Mouse (Mus musculus) brown adipose tissue, adult 24 weeks (tissue): ENCODE measurements around the gene Epha7. TPM values are rescaled to one million over a fixed set of nuclear protein-coding genes. Genes with fewer than 3 reads are reported as not detected.

Experiments
- H3K27ac ChIP-seq: fragments of 200-500 bp; replicated peaks from 2 replicates; pipeline ENCODE4 v1.5.1; 2012; ENCODE audit warnings: low read depth, mild to moderate bottlenecking, low read length
- H3K4me1 ChIP-seq: fragments of 200-500 bp; 2 replicates; pipeline ENCODE4 v1.6.1; 2012; ENCODE audit warnings: low read length, mixed read lengths; ENCODE audit not compliant: control insufficient read depth, insufficient read depth, insufficient read length
- H3K4me3 ChIP-seq: fragments of 200-500 bp; 2 replicates; pipeline ENCODE4 v1.5.1; 2012; ENCODE audit warnings: low read depth, mild to moderate bottlenecking, low read length, moderate library complexity; ENCODE audit not compliant: insufficient read depth
- polyA plus RNA-seq: library from polyadenylated mRNA; stranded (reverse); fragments of >200 nt; gene quantifications from 2 replicates; pipeline ENCODE4 v1.2.4, GENCODE M21; 2012; ENCODE audit not compliant: missing spikeins, insufficient read depth, insufficient read length

Gene Epha7
- polyA plus RNA-seq, 1 experiment: 0.20 TPM

DNA sequence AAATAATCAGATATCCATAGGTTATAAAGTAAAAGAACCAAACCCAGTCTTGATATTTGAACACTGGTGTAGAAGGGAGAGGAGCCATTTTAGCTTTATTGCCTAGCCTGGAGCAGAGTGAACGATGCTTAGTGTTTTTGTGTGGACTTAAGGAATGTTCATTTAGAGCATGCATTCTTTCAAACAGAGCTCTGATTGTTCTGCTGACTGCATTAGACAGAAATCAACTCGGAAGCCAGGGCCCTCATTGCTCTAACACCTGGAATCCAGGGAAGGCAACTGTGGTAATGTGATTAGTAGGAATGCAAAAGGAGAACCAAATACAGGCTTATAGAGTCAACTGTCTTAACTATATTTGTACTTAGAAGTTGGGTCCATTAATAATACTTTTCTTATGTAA lies 53.5 kb downstream of the Epha7 start:
- Histone ChIP-seq H3K4me3 (no peak overlapping the region), H3K27ac (no peak overlapping the region), H3K4me1 (no peaks in the 10 kb centered on the region)

DNA sequence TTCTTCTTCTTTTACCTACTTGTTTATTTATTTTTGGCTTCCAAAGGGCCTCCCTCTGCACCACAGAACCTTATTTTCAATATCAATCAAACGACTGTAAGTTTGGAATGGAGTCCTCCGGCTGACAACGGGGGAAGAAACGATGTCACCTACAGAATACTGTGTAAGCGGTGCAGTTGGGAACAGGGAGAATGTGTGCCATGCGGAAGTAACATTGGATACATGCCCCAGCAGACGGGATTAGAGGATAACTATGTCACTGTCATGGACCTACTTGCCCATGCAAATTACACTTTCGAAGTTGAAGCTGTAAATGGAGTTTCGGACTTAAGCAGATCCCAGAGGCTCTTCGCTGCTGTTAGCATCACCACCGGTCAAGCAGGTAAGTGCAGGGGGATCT lies 58.7 kb downstream of the Epha7 start:
- H3K4me3 ChIP-seq: no peak overlapping the region
- H3K4me1 ChIP-seq: no peaks in the 10 kb centered on the region
- H3K27ac ChIP-seq: no peak overlapping the region

DNA sequence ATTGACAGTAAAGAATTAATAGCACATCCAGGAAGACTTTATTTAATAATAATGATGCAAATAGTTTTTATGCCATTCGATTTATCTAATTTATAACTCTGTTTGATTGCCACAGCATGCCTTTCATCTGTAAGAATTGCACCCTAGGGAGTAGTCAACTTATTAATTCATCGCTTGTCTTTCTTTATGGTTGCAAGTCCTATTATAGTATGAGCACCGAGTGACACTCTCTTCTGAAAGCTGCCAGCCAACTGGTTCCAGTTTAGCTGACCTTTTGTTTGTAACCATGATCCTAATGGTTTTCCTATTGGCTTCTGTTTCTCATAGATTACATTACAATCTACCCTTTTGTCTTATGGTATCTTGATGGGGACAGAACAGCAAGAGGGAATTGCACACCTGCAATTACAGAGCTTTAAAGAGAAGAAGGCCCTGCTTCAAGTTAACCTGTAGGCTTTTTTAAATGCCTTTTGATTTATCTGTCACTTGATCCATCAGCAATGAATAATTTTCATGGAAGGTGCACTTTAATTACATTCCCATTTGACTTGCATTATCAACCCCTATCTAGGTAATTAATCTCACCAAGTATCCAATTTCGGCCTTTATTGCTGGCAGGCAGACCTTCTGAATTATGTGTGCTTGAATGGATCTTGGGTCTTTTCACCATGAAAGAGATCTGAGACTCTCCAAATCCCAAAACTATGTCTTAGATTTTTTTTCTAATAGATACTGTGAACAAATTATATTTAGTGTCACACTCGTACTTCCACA lies 68.5 kb downstream of the Epha7 start:
- Histone ChIP-seq H3K4me1 (no peaks in the 10 kb centered on the region), H3K27ac (no peak overlapping the region), H3K4me3 (no peak overlapping the region)

DNA sequence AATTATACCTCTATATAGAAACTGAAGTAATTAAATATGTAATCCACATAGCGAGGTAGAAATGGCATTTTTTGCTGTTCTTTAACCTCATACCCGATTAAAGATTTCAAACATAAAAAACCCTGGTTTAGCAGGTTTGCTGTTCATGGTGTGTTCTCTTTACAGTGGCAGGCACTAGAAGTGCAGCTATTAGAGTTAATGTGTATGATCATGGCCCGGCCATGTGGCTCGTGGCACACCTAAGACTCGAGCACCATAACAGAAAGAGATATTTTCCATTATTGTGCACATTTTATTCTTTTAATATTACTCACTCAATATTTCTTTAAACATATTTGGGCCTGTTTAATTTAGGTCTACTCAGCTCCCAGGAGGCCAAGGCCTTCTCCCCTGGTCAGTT lies 76.7 kb downstream of the Epha7 start:
- no peak overlapping the region for H3K4me3 ChIP-seq
- H3K4me1 ChIP-seq: no peaks in the 10 kb centered on the region

DNA sequence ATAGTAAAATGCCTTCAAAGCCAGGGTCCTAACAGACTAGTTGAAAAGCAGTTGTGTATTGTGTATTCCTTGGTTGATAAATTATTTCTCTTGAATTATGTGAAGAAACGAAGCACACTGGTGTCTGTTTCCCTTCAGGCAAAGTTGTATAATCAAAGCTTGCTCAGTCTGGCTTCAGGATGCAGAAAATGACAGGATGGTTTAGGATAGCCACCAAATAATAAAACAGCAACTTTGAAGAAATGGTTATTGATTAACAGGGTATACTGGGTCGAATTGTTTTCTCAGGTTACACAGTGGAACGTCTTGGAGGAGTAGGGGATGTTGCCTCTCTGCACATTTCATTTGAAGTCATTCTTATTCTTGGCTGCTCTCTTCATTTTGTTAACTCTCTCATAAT lies 77.2 kb downstream of the Epha7 start:
- Histone ChIP-seq H3K27ac (no peak overlapping the region), H3K4me3 (no peak overlapping the region), H3K4me1 (no peaks in the 10 kb centered on the region)

More for the DNA sequence above, 76.7 kb downstream of the Epha7 start:
- no peak overlapping the region for H3K27ac ChIP-seq

DNA sequence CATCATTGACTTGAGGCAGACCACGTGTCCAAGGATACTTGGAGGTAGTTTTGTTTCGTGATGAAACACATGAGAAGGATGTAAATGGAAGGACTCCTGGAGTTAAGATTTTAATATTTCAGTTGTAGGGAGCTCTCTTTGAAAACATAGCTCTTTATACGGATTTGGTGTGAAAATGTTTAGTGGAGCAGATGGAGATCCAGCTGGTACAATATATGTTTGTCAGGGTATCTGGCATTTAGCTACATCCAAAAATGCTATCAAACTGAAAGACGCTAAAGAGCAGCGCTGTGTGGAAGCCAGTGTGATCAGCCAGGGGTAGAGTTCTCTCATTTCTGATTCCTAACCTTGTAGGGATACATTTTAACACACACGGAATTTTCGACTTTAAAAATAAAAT lies 82.5 kb downstream of the Epha7 start:
- H3K4me3 ChIP-seq: no peak overlapping the region
- no peaks in the 10 kb centered on the region for H3K4me1 ChIP-seq
- no peak overlapping the region for H3K27ac ChIP-seq

DNA sequence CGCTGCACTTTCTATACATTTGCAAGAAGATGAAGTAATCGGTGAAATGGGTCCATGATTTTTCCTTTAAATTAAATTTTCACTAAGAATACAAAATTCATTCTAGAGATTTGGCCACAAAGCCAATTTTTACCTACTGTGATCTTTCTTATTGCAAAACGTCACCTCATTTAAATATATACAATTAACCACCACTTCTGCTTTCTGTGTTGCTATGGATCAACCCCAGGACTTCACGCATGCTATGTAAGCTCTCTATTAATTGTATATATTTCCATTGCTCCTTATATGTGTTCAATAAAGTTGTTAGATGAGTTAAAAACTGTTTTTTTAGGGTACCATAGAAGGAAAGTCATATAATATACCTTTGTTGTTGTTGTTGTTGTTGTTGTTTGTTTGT lies 86.4 kb downstream of the Epha7 start:
- H3K4me3 ChIP-seq: no peak overlapping the region
- no peak overlapping the region for H3K27ac ChIP-seq
- H3K4me1 ChIP-seq: no peaks in the 10 kb centered on the region

DNA sequence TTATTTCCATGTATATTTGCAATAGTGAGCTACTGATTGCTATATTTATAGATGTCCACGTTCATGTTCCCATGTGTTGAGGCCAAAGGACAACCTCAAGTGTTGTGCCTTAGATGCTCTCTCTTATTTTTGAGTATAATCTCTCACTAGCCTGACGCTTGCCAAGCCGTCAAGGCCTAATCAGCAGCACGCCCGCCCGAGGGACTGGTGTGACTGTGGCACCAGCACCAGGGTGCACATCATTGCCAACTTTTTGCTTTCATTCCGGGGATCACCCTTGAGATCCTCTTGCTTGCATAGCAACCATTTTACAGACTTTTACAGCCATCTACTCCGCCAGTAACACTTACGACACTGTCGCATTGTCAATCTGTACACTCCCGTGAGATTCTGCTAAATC lies 86.9 kb downstream of the Epha7 start:
- H3K4me1 ChIP-seq: no peaks in the 10 kb centered on the region
- no peak overlapping the region for H3K27ac ChIP-seq
- H3K4me3 ChIP-seq: no peak overlapping the region

DNA sequence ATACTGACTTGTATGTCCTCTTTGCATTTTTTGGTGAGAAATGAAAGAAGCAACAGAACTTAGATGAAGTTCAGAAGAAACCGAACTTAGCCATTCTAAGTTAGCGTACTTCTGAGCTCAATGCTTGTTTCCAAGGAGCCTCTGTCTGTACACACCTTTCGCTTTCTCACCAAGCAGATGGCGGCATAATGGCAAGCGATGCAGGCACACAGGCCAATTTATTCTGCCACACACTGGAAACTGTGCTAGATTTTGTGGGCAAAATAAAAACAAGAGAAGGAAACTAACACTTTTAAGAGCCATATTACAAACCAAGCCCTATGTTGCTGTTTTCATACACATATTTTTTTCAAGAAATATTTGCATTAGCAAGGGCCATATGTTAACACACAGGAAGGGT lies 88.6 kb downstream of the Epha7 start:
- Histone ChIP-seq H3K27ac (no peak overlapping the region), H3K4me1 (no peaks in the 10 kb centered on the region), H3K4me3 (no peak overlapping the region)

DNA sequence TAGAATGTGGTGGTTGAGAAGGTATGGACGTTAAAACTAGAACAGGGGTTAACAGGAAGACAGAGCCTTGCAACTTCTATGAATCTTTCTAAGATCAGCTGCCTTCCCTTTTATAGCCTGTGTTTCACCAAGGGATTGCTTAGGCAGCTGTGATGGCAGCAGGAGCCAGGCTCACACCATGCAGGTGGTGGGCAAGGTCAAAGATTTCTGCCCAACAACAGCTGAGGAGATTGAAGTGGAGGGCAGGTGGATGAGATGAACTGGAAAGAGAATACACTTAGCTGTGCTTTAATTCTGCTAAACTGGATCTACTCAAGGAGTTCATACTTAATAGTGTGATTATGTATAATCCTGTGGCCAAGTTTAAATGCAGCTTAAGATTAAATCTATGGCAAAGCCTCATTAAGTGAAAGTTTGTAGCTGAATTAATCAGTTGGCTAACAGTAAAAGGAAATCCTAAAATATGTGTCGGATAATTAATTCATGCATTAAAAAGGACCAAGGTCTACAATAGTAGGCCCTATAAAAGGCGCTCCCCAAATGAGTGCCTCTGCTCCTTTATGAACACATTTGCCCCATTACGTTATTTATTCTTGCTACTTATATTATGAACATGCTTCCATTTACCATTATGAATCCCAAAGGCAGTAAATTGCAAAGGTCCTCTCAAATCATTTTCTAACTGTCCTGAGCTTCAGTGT lies 89.2 kb downstream of the Epha7 start:
- H3K27ac ChIP-seq: no peak overlapping the region
- H3K4me1 ChIP-seq: no peaks in the 10 kb centered on the region
- no peak overlapping the region for H3K4me3 ChIP-seq

DNA sequence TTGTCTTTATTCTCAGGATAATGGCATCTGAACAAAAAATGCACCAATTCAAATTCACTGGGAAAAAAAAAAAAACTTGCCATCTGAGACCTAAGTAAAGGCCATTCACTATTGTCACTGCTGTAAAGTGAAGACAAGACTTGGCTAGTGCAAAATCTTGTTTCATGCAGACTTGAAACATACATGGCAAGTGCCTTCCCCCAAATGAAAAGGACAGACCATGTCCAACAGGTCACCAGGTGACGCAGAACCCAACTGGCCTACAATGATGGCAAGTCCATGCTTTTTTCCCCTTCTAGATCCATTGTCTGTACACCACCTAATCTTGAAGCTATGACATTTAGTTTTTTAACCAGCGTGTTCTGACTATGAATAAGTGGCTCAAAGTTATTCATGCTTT lies 94.1 kb downstream of the Epha7 start:
- no peak overlapping the region for H3K4me3 ChIP-seq

DNA sequence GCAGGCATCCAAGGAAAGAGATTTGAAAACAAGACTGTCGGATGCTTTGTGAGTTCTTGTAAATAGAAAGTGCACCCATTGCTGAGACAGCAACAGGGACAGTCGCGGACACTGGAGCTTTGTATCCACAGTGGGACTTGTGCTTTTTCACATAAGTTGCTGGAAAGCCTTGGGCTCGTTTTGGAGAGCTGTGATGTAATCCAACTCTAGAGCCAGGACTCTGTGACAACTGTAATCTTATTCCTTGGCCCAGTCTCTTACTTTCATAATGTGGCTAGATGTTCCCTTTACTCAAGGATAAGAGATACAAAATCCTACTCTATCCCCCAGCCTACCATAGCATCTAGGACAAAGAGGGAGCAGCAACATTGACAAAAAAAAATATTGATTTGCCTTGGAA lies 97.2 kb downstream of the Epha7 start:
- H3K27ac ChIP-seq: no peak overlapping the region
- H3K4me1 ChIP-seq: no peaks in the 10 kb centered on the region
- H3K4me3 ChIP-seq: no peak overlapping the region

More for the DNA sequence above, 94.1 kb downstream of the Epha7 start:
- Histone ChIP-seq H3K4me1 (no peaks in the 10 kb centered on the region), H3K27ac (no peak overlapping the region)

DNA sequence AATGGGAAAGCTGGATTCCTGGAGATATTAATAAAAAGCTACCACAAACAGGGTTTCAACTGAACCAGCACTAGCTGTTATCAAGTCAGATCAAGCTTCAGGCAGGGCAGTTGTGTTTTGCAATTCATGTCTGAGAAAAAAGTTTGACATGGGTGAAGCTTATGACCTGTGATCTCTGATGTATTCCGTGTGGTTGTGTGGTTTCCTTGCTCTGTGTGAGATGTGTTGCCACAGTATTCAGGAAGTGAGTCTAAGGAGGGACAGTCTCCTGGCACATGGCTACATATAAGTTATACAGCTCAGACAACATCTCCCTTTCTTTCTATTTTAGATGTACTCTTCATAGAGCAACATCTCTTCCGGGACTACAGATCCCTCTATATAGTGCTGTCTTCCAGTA lies 99.1 kb downstream of the Epha7 start:
- Histone ChIP-seq H3K4me1 (no peaks in the 10 kb centered on the region), H3K27ac (no peak overlapping the region), H3K4me3 (no peak overlapping the region)

DNA sequence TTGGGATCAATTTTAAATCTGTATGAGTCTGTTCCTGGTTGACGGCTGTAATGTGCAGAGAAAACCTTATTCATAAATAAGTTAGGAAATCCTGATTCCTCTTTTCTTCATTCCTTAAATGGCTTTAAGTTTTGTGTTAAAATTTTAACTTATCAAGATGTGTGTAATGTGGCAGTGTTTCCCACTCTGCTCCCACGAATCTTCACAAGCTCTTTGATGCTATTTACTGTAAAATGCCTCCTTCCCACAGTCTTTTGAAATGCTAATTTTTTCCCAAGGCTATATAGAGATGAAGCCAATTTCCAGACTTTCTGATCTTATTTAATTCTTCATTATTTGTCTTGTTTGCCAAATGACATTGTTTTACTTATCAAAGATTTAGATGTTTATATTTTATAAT lies 100.7 kb downstream of the Epha7 start:
- Histone ChIP-seq H3K4me1 (no peaks in the 10 kb centered on the region), H3K4me3 (no peak overlapping the region)

DNA sequence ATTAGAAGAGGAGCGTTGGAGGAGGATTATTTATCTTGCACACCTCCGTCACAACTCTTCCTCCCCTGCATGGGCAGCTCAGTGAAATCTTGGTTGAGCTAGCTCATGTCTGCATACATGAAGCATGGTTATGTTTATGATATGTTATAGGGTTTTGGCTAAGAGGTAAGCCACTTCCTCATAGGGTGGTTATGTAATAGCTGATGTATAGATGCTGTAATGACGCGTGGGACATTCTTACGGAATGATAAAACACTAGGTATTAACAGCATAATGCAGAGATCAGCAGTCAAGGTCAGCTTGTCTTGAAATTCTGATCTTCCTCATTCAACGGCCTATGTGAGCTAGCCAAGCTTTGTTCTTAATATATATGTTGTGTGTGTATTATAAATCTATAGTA lies 107.7 kb downstream of the Epha7 start:
- no peaks in the 10 kb centered on the region for H3K4me1 ChIP-seq
- H3K27ac ChIP-seq: no peak overlapping the region
- no peak overlapping the region for H3K4me3 ChIP-seq

More for the DNA sequence above, 100.7 kb downstream of the Epha7 start:
- H3K27ac ChIP-seq: no peak overlapping the region

DNA sequence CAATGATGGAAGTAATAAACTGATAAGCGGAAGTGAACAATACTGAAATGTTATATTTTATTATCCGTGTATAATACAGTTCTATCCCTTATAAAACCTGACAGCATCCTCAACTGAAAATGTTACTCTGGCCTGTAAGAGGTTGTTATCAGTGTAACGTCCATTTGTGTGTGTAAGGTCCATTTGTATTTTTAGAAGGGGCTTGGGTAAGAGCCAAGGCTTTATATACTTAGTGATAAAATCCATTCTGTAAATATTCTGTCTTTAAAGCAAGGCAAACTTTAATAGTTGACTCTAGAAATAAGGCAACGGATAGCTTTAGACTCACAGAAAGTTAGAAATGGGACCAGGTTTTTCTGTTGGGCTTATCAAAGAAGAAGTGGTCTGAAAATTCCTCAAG lies 113.1 kb downstream of the Epha7 start:
- H3K4me3 ChIP-seq: no peak overlapping the region

More for the DNA sequence above, 113.1 kb downstream of the Epha7 start:
- Histone ChIP-seq H3K4me1 (no peaks in the 10 kb centered on the region), H3K27ac (no peak overlapping the region)
